Mouse (Mus musculus) stomach, postnatal 0 days (tissue): Measurements from ENCODE around the gene Olfr1318.

ENCODE experiments used
- CTCF ChIP-seq: IDR thresholded peaks from 2 replicates; pipeline ENCODE4 v1.5.1; 2016; ENCODE audit warnings: antibody characterized with exemption, low read depth, mild to moderate bottlenecking, moderate library complexity
- EP300 ChIP-seq: optimal IDR thresholded peaks from 2 replicates; pipeline ENCODE3; 2016; ENCODE audit warnings: antibody characterized with exemption

GRCm38 (mm10) chr2:112203056-112203455 lies 49.1 kb downstream of the Olfr1318 start:
- TF ChIP-seq EP300 (no peak), CTCF (no peak)
